Mouse (Mus musculus) CD4-positive, CD25-positive, alpha-beta regulatory T cell, adult 2 months (primary cell): ENCODE results near the gene Pex5l.

Experiments used
- DNase-seq: peaks from one replicate; pipeline ENCODE4 v3.0.0-alpha.2; 2012; ENCODE audit warnings: low read depth, low spot score

The Pex5l gene

GRCm38 (mm10) chr3:33142901-33143461 is at the start of gene Pex5l:
Gene Pex5l (minus strand): TSS chr3:33143247.
- no peak for DNase-seq

- no peak for DNase-seq
These were observed 22.1 kb upstream of the Pex5l start for GRCm38 (mm10) chr3:33165186-33165585.

- DNase-seq = no peak
These were observed 20.8 kb upstream of the Pex5l start for GRCm38 (mm10) chr3:33163821-33164220.

GRCm38 (mm10) chr3:33143592-33143991 is 545 bp upstream of the Pex5l start:
- no peak for DNase-seq

- no peak for DNase-seq
These were observed 649 bp downstream of the Pex5l start for GRCm38 (mm10) chr3:33142398-33142797.

- DNase-seq = no peak
These were observed 13.1 kb downstream of the Pex5l start for GRCm38 (mm10) chr3:33129944-33130343.

GRCm38 (mm10) chr3:33124796-33125195 is 18.3 kb downstream of the Pex5l start:
- DNase-seq = no peak

- DNase-seq = no peak
These were observed 37.3 kb downstream of the Pex5l start for GRCm38 (mm10) chr3:33105785-33106184.

GRCm38 (mm10) chr3:33103501-33103900 is 39.5 kb downstream of the Pex5l start:
- DNase-seq = no peak

GRCm38 (mm10) chr3:33098550-33099295 is 44.3 kb downstream of the Pex5l start:
- no peak for DNase-seq

GRCm38 (mm10) chr3:33093646-33094045 is 49.4 kb downstream of the Pex5l start:
- no peak for DNase-seq

- no peak for DNase-seq
These were observed 53.0 kb downstream of the Pex5l start for GRCm38 (mm10) chr3:33090001-33090400.

GRCm38 (mm10) chr3:33089470-33089869 is 53.6 kb downstream of the Pex5l start:
- DNase-seq = no peak

- no peak for DNase-seq
These were observed 54.8 kb downstream of the Pex5l start for GRCm38 (mm10) chr3:33088276-33088675.

GRCm38 (mm10) chr3:33082806-33083338 is 60.2 kb downstream of the Pex5l start:
- no peak for DNase-seq

- no peak for DNase-seq
These were observed 61.3 kb downstream of the Pex5l start for GRCm38 (mm10) chr3:33081793-33082192.

GRCm38 (mm10) chr3:33079658-33080057 is 63.4 kb downstream of the Pex5l start:
- DNase-seq = no peak

- no peak for DNase-seq
These were observed 63.9 kb downstream of the Pex5l start for GRCm38 (mm10) chr3:33079171-33079570.

GRCm38 (mm10) chr3:33075696-33076095 is 67.4 kb downstream of the Pex5l start:
- no peak for DNase-seq

- no peak for DNase-seq
These were observed 68.6 kb downstream of the Pex5l start for GRCm38 (mm10) chr3:33074266-33074981.

- no peak for DNase-seq
These were observed 69.2 kb downstream of the Pex5l start for GRCm38 (mm10) chr3:33073905-33074265.

GRCm38 (mm10) chr3:33070771-33071170 is 72.3 kb downstream of the Pex5l start:
- no peak for DNase-seq

GRCm38 (mm10) chr3:33068146-33068545 is 74.9 kb downstream of the Pex5l start:
- no peak for DNase-seq
